Comparison of ENCODE assay signal across 8 mouse cellular contexts in genomic region chr13:115090069-115090976, GRCm38 (mm10). TPM values are rescaled to one million over a fixed set of nuclear protein-coding genes. Genes with fewer than 3 reads are reported as not detected.
DNase-seq lines count a peak whose midpoint lies in the region; ATAC-seq lines count a peak whose summit lies in the region.

Gene Pelo, minus strand, starts transcription at chr13:115090186.

- peak; percentile 73 for ATAC-seq in common myeloid progenitor, adult 5-6 weeks (replicated peaks; ENCODE audit: low read depth, poor library complexity, severe bottlenecking)

- H3K4me3 ChIP-seq in megakaryocyte, embryonic 14.5 days (replicated peaks) = peak within 1 kb of the TSS; percentile 99

- peak; percentile 95 for DNase-seq in ZHBTc4 (ENCODE audit: low read depth, low spot score)
- DNase-seq in gastrocnemius, adult 8-10 months (ENCODE audit: low spot score in 2 of 2) = peak; percentile 95 to 97
- DNase-seq in hindlimb bud, embryonic 11.5 days (ENCODE audit: extremely low spot score, low read depth, low spot score) = peak; percentile 62
- DNase-seq in left cerebral cortex, adult 8-10 months (ENCODE audit: low spot score in 2 of 2) = peak; percentile 91 to 94
- peak; percentile 96 for DNase-seq in right cerebral cortex, postnatal 10 days (ENCODE audit: low spot score in 2 of 2)
- peak; percentile 93 for DNase-seq in urinary bladder, postnatal 25 days (ENCODE audit: low spot score)

- peaks cover 38% of the 10 kb centered on the region for H3K4me1 ChIP-seq in megakaryocyte, embryonic 14.5 days

- no peaks in the 10 kb centered on the region for H3K9me3 ChIP-seq in megakaryocyte, embryonic 14.5 days

- peaks cover 26% of the 10 kb centered on the region for H3K36me3 ChIP-seq in megakaryocyte, embryonic 14.5 days (replicated peaks; ENCODE audit: low read length)

- no peaks in the 10 kb centered on the region for H3K27me3 ChIP-seq in megakaryocyte, embryonic 14.5 days (replicated peaks)

RNA-seq across cellular contexts. Expression of gene Pelo, which starts in this region (rescaled TPM):
- 8.3 and 10.0 TPM in 2 replicates for total RNA-seq in common myeloid progenitor, adult 5-6 weeks (2017)
- 10 to 100 TPM in 1 of 4 experiments, 1 to 10 TPM in 3; 7.9 to 10.0 (median 9.2) TPM for total RNA-seq in gastrocnemius, adult 8-10 months (2022)
- total RNA-seq in left cerebral cortex, adult 8-10 months (2022) = 10 to 100 TPM; 19.8 to 22.2 (median 22.0) TPM
- polyA plus RNA-seq in megakaryocyte, embryonic 14.5 days (2012; ENCODE audit: insufficient read depth, low replicate concordance) = 16.3 and 22.0 TPM in 2 replicates

Comparison
In these comparisons a context has a peak if more than half of its experiments do, and no peak if none do; other contexts are left out.
1. Peak in every context shown above with its lines: DNase-seq, ATAC-seq and H3K4me3 ChIP-seq.